Mouse (Mus musculus) liver, embryonic 18 days (tissue): Measurements from ENCODE around the gene 5430403G16Rik. TPM values are rescaled to one million over a fixed set of nuclear protein-coding genes. Genes with fewer than 3 reads are reported as not detected.

Source experiments
- polyA plus RNA-seq: library from polyadenylated mRNA; depleted of rRNA; stranded (reverse); fragments of >200 nt; gene quantifications from 2 replicates; pipeline ENCODE4 v1.2.3, GENCODE M21; 2012; rRNA removed

5430403G16Rik gene
- polyA plus RNA-seq: 0.18 and 0.26 TPM in 2 replicates

DNA sequence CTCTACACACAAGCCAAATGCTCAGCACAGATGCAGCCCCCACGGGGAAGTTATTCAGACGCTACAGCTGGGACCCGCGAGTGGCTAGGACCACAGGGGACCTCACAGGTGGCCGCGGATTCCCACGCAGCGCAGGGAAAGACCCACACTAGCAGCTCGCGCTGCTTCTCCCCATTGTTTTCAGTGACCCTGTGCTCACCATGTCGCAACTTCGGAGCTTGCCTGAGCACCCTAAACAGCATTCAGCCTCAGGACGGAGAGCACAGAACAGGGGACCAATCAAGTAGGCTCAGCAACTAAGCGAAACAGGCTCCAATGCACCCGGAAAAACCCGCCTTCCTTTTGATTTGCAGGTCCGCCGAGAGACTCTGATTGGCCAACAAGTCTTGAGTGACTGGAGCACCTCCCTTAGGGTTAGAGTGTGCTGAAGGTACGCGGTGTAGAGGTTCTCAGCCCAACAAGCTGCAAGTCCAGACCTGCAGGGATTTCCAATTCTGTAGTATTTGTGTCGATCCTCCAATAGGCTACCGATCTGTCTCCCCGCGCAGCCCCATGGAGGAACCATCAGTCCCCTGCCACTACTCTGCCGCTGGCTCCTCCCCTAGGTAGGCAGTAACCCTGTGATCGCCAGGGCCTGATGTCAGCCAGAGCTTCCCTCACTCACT, at the start of gene 5430403G16Rik:
Gene 5430403G16Rik, minus strand, starts transcription at position 505 of the 665 bp plus-strand sequence.

Other genes with a start within 250 kb of the 5430403G16Rik start
- gene Crlf2, start 132.0 kb downstream of the 5430403G16Rik start, polyA plus RNA-seq: 7.5 and 9.3 TPM in 2 replicates
- gene 4930522L14Rik, start 60.8 kb upstream of the 5430403G16Rik start, polyA plus RNA-seq: 1.8 and 2.4 TPM in 2 replicates
- 0.01 and 0.05 TPM in 2 replicates for gene Gm15446, start 232.4 kb upstream of the 5430403G16Rik start, polyA plus RNA-seq